Mouse (Mus musculus) thymus, postnatal 36 days (tissue): ENCODE data around the gene Vgll4.
A peak's percentile ranks its signal among the peaks of the same experiment; 100 is the strongest.

Experiments
- DNase-seq, 2 experiments: peaks; one replicate each; pipeline ENCODE4 v3.0.0; 2022; ENCODE audit warnings: mixed read lengths in 2 of 2

The Vgll4 gene

DNA sequence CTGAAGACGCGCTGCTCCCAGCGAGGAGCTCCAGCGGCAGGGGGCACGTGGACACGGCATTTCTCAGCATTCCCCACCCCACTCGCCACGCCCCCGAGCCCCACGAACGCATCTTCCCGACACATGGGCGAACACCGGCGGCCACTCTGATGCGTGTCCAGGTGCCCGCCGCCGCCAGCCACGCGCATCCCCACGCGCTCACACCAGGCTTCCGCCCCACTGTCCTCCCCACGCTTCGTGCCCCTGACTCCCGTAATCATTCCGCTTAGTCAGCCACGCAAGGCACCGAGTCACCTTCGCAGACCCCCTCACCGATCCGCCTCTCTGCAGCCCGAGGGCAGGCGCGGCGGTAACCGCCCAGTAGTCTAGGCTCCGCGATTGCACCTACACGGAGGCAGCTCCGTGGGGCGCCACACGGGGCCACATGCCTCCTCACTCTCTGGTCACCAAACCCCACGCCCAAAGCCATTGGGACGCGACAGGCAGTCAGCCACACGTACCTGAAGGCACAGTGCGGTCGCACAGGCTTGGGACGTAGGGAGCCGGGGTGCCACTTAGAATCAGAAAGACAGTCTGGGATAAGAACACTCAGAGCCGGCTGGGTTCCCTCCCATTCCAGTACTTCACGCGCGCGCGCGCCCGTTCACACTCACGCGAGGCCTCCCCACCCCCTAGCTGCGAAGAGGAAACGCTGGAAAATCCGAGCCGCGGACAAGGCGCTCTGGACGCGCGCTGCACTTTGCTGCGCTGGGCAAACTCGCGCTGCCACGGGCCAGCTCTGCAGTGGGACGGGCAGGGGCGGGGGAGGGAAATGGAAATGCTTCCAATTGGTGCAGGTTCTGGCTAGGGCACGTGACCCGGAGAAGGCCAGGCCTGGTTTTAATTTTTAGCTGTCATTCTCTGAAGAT is at the start of gene Vgll4:
TSS of gene Vgll4 (minus strand) at position 782 of the 908 bp plus-strand sequence.
- peak; percentile 9 to 10 for DNase-seq

DNA sequence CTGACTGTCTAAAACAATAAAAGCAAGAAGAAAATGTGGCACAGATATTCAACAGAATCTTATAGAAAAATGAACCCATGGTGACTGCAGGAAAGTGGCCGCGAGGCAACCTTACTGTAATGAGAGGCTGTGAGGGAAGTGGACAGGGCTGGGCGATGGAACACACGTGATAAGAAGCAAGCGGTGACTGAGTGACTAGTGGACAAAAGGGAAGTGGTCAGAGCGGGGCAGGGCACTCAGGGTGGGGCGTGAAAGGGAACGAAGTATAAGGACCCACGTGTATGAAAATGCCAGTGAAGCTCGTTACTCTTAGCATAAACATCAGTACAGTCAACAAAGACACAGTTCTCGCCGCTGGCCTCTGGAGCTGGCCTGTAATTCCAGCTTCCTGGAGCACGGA is 45.7 kb upstream of the Vgll4 start:
- DNase-seq = no peak

DNA sequence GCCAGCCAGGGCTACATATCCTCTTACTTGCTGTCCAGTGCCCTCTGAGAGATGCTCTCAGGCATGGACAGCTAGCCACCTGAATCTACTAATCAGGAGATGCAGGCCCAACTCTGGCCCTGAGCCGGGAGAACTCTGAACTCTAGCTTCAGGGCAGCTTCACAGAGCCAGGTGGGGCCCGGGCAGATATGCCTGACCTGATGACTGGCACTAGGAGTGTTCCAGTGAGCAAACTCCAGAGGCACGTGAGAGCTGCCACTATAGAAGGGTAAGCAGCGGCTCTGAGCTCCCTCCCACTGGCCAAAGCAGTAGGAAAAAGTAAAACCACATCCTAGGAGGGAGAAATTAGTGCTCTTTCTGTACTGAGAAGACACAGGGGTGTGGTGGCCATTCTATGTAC is 43.8 kb upstream of the Vgll4 start:
- DNase-seq = no peak

DNA sequence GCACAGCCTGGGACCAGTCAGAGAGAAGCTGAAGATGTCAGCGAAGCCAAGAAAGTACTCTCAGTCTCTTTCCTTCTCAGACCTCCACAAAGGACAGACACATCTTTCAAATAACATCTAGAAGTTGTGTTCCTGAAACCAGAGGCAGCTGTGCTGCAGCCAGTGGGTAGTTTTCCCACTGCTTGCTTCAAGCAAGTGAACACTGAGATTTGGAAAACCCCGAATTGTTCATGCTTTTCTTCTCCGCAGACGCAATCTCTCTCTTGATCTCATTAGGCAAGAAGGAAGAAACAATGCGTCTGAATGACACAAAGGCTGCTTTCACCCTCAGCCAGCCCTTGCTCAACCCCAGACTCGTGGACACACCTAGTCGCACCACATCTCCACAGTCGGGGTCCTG is 42.0 kb upstream of the Vgll4 start:
- no peak for DNase-seq

DNA sequence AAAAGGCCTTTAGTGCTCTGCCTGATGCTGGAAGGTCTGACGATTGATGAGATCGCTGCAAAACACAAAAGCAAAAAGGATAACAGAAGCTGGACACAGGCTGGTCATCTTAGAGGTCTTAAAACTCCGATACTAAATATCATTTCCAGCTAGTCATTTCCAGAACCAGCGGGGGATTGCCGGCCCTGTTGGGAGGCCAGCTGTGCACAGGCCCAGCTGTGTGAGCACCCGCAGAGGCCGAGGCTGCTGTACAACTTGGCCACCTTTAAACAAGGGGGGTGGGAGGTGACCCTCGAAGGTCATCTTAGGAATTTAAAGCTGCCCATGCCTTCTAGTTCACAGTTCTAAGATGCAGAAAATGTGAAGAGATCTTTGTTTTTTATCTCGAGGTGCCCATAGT is 41.0 kb upstream of the Vgll4 start:
- DNase-seq = no peak

DNA sequence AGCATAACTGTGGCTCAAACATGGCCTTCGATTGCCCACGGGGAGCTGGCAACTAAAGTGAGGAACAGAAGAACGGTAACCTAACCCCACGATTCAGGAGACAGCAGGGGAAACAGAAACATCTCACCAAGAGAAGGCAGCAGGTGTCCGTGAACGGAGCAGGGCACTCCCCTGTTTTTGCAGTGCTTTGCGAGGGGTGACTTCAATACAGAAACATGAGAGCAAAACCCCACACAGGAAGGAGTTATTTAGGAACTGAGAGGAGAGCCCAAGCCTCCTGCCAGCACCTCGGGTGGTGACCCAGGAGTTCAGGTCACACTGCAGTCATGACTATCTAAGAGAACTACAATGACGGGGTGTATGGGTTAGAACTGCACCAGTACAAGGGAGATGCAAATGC is 40.5 kb upstream of the Vgll4 start:
- no peak for DNase-seq

DNA sequence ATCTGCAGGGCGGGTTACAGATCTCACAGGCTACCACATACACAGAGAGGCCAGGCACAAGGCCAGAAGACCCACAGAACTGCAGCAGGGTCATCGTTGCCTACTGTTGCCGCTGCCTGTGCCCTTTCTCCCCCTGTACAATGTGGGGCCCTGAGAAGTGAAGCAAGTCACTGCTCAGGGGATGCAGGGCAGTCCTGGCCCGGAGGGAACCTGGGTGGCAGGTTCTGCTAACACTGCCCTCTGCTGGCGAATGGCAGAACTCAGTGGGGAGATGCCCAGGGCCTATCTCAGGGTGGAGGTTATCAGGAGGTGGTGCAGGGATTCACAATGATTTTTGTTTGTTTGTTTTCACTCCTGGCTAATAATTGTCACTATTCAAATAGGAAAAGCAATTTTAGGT is 37.9 kb upstream of the Vgll4 start:
- peak; percentile 58 to 68 for DNase-seq

DNA sequence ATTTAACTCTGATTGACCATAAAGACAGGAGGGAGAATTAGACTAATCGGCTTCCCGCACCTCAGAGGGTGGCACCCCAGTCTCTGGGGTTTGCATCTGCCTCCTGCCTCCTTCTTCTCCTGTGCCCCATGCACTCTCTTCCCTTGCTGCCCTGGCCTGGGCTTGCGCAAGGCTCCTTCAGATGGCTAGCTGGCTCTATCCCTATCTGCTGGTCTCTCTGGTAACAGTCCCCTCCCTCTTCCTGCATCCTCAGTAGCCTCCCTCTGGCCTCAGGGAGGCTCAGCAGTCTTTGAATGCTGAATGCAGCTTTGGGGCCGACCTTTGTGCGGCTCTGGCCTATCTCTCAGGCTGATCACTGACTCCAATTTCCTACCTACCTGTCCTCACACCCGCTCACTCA is 37.2 kb upstream of the Vgll4 start:
- DNase-seq = no peak

DNA sequence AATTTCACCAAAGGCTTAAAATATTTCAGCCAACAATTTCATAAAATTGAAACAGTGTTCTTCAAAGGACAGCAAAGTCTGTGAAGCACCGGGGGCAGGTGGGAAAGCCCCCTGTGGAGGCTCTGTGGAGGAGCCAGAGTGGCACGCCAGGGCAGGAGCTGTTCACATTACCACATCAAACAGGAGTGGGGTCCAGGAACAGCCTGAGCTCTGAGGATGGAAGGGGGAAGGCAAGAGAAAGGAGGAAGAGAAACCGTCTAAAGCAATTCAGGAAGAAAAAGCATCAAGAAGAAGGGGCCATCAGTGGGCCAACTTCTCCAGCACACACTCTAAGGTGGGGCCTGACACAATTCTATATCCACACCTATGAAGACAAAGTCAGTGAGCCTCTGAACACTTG is 36.3 kb upstream of the Vgll4 start:
- DNase-seq = no peak

DNA sequence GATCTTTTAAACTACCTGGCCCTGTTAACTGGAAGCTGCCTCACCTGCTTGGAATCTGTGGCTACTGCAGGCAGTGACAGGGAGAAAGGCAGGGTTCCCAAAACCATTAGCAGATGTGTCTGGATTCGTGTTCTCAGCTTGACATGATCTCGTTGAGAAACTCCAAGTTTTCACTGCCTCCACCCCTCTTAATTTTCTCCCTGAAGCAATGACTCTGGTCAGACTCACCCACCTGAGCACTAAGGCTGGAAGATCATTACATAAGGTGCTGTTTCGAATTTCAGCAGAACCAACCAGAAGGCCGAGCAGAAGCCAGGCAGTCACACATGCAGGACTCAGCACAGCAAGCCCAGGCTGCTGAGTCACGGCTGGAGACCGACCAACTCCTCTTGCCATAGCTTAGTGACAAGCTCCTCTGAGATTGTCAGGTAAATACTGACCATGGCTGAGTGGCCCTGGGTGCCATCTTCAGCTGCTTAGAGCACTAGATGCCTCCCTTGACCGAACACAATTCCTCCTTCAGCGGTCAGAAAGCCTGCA is 35.6 kb upstream of the Vgll4 start:
- no peak for DNase-seq

DNA sequence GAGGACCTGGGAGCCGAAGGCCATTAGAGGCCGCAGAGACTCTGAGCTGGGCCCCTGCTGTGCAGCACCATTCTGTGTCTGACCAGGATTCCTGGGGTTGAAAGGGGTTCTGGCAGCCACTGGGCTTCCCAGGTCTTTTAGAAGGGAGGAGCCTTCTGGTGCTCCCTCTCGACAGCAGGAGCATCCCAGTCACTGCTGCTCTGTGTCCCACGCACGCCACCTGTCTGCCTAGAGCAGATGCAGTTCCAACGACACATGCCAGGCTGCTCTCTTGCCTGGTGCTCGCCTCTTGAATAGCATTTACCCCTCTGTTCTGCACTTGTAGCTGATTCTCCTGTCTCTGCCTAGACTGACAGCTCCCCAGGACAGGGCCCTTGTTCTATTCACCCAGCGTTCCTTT is 34.8 kb upstream of the Vgll4 start:
- DNase-seq = no peak

DNA sequence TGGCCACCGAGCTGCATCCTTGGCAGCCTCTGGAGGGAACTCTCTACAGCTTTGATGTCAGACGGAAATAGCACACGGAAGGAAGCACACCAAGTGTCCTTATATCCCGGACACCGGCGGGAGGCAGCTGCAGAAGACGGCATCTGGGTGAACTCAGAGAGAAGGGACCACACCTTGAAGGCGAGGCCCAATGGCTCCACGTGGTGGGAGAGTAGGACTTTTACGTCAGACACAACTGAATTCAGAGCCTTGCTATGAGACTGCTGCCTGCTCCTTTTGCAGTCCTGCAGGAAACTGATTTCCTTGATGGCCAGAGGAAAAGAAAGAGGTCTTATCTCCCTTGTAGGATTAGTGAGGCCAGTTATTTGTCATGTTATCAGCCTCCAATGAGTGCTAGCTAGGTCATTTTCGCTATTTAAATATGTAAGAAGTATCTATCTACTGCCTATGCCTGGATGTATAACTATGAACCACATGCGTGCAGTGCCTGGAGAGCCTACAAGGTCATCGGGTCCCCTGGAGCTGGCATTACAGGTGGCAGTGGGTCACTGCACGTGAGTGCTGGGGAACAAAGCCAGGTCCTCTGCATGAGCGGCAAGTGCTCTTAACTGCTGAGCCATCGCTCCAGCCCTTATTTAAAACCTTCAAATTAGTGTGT is 28.7 kb upstream of the Vgll4 start:
- DNase-seq = no peak

DNA sequence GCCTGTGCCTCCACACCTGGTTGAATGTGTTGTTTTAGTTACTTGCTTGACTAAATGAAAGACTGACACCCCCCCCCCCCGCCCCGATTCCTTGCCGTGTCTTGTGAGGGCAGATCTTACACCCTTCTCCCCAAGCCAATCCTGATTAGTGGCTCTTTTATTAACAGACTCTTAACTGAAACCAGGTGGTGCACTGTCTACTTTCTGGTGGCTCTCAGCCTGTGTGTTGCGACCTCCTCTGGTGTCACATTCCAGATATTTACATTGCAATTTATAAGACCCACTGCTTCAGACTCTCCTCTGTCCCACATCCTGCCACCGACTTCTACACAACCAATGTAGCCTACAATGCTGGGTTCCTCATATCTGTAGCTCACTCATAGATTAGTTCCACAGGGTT is 27.7 kb upstream of the Vgll4 start:
- DNase-seq = no peak

DNA sequence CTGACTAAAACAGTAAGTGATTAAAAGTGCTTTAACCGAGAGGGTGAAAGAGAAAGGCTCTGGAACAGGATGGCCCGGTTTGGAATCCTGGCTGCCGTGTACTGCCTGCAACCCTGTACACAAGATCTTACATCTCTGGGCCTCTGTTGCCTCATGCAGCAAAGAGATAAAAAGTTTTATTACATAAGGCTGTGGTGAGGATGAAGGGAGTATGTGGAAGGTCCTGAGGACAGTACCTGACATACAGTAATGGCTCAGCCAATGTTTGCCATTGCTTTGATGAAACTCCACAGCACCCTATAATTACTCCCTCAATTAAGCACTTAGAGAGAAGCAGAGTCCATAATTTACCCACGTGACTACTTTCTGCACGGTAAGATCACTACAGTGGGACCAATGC is 27.1 kb upstream of the Vgll4 start:
- no peak for DNase-seq

DNA sequence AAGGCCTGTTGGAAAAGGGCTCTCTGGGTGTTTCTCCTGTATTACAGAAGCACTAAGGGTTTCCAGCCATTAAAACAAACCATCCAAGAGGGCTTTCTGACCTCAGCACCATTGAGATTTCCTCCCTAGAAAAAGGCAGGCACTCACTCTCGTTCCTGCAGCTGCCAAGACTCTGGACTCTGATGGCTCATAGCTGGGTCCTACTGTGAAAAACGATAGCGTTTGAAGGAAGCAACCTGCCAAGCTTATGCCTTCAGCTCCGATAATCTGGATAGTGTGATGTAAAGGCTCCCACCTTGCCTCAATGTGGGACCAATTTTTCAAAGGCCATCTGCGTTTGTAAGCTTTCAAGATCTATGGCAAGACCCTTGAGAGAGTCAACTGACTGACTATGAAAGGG is 24.3 kb upstream of the Vgll4 start:
- DNase-seq = no peak

DNA sequence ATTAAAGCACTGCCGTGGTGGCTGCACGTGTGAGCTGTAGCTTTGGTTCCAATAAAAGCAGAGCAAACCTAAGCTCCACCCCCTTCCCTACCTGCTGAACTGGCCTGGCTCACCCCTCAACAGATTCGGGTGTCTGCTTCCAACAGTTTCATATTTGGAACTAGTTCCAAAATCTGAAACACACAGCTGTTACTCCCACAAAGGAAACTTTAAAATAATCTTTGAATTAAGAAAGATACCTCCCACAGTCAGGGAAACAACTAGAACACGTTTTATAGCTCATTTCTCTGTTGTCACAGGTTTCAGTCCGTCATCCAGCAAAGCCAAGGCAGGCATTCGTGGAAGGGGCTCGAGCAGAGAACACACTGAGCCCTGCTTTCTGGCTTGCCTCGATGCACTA is 23.9 kb upstream of the Vgll4 start:
- no peak for DNase-seq

DNA sequence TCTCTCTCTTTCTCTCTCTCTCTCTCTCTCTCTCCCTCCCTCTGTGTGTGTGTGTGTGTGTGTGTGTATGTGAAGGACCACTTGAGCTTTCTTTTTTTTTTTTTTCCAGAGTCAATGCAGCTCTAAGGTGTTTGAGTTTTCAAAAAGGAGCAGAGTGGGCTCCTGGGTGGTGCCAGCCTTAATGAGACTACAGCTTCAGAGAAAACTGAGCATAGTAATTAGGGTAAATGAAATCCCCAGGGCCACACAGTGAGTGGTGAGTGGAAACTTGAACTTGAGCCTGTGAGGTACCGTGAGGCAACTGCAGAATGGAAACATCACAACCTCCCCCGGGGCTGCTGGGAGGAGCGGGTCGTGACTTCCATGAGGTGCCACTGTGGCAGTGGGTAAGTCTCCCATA is 22.1 kb upstream of the Vgll4 start:
- no peak for DNase-seq

DNA sequence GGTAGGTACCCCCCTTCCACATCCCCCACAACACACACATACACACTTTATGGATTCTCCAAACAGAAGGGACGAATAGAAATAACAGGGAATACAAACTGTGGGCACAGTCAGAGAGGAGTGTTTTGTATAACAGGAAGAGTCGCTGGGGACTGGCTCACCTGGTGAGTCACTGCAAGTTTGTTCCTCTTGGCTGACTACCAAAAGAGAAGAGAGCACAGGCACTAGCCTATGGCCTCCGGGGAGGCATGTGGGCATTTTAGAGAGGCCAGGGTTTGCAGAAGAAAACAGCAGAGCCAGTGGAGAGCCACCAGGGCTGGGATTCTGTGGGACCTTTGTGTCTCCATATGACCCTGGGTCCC is 18.8 kb upstream of the Vgll4 start:
- DNase-seq = no peak

DNA sequence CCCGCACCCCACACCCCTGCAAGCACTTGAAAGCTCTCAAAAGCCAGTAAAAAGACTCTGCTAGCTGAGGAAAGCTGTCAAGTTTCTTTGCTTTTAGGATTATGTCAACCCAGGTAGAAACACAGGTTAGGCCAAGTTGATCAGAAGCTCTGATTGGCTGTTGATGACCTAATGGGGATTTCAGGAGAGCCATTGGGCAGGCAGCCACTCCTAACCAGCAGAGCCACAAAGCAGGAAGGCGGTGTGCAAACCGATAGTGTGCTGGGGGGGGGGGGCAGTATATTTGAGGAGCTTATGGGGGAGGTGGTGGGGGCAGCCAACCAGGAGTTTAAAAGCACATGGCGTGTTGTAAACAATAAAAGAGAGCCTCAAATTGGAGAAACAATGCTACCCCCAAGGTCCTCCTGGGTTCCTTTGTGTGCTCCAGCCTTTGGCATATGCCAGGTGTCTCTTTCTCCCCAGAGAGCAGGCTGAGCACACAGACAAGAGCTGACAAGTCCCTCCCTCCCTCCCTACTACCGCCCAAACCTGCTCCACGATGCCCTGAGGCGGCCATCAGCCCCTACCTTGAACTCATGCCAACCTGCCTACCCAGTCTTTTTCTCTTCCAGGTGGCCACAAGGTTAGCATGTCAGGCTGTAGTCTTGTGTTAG is 18.3 kb upstream of the Vgll4 start:
- no peak for DNase-seq

DNA sequence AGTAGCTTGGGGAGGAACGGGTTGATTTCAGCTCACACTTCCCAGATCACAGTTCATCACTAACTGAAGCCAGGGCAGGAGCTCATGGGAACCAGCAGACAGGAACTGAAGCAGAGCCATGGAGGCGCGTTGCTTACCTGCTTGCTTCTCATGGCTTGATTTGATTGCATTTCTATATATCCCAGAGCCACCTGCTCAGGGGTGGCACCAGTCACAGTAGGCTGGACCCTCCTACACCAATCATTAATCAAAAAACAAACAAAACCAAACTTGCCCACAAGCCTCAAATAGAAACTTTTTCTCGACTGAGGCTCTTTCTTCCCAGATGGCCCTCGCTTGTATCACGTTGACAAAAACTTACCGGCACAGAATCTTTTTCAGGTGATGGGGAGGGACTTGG is 12.9 kb upstream of the Vgll4 start:
- DNase-seq = no peak

DNA sequence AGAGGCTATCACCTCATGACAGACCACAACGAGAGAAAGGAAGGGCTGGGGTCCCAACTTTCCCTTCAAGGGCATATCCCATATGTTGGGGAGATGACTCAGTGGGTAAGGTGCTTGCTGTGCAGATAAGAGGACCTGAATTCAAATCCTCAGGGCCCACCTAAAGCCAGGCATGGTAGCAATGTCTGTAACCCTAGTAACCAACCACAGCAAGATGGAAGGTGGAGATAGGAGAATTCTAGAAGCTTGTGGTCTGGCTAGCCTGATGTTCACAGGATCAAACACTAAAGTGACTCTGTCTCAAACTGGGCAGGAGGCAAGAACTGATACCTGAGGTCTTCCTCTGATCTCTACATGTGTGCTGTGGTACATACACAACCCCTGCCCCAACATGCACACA is 9.9 kb upstream of the Vgll4 start:
- no peak for DNase-seq

DNA sequence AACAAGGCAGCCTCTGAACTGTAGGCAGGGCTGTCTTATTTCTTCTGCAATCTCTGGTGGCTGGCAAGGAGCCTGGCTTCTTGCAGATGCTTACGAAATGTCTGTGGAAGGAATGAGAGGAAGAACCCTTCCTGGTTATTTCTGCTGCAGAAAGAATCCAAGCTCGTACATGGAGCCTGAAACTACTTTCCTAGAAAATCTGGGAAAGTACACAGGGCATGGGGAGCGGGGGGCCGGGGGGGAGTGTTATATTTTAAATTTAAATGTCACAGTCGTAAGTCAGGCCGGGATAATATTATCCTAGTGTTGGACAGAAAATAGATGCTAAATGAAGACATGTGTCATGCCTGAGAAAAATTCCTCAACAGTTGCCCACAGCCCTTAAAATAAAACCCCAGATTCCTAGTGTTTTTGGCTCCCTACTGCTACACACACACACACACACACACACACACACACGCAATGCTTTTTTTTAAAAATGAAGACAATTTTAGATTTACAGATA is 7.2 kb upstream of the Vgll4 start:
- no peak for DNase-seq

DNA sequence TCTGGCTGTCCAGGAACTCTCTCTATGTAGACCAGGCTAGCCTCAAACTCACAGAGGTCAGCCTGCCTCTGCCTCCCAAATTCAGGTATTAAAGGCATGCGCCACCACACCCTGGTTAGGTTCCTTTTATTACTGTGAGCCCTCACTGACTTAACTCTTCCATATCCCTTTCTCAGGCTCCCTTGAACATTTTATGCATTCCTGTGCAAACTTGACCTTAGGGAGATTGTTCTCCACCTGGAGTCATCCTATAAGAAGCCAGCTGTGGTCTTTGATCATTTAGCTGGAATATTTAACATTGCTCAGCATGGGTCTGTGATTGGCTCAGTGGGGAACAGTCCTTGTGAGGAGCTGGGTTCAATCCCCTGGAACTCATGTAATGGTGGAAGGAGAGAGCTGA is 4.5 kb upstream of the Vgll4 start:
- no peak for DNase-seq

DNA sequence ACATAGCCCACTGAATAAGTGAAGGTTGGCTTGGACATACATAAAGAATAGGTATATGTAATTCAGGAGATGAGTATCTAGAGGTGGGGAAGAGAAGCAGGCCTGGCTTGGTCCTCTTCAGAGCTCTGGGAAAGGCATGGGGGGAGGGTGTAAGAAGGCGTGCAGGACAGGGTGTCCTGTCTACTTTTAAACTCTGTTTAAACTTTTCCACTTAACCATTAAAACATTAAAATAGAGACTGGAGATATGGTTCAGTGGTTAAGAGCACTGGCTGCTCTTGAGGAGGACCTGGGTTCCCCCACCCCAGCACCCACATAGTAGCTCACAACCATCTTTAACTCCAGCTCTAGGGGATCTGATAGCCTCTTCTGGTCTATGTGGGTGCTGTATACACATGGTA is 3.2 kb upstream of the Vgll4 start:
- no peak for DNase-seq
